ENCODE assay signal across 16 mouse cellular contexts in genomic region chr10:42910567-42910966, GRCm38 (mm10). TPM values are rescaled to one million over a fixed set of nuclear protein-coding genes. Genes with fewer than 3 reads are reported as not detected.
"Had no signal": no experiment of that assay in that cellular context is flagged by ENCODE, and none has a peak within 500 bp of the region (broad histone marks: within the 10 kb centered on the region; RNA-seq: fewer than 3 reads in every experiment).

No protein-coding gene starts in this region.

- H3K4me3 ChIP-seq: left cerebral cortex, adult 2 months; limb, embryonic 10.5 days; lung, embryonic 15.5 days; megakaryocyte, embryonic 14.5 days; midbrain, embryonic 15.5 days; neural tube, embryonic 12.5 days had no signal

- DNase-seq: kidney, adult 8-10 months; kidney, postnatal 25 days; lung, postnatal 14 days; retina, postnatal 1 day; right cerebral cortex, postnatal 4 days; spleen, adult 18-20 months; thymus, postnatal 14 days had no signal

- H3K9ac ChIP-seq: lung, embryonic 15.5 days; midbrain, embryonic 15.5 days; neural tube, embryonic 12.5 days had no signal

- H3K9me3 ChIP-seq: limb, embryonic 10.5 days; lung, embryonic 15.5 days; midbrain, embryonic 15.5 days; neural tube, embryonic 12.5 days had no signal

- H3K27ac ChIP-seq: left cerebral cortex, adult 2 months; limb, embryonic 10.5 days; lung, embryonic 15.5 days; macrophage; midbrain, embryonic 15.5 days; neural tube, embryonic 12.5 days had no signal

- H3K36me3 ChIP-seq: limb, embryonic 10.5 days; lung, embryonic 15.5 days; midbrain, embryonic 15.5 days; neural tube, embryonic 12.5 days had no signal

- H3K4me2 ChIP-seq: liver, embryonic 11.5 days; lung, embryonic 15.5 days; midbrain, embryonic 11.5 days; midbrain, embryonic 15.5 days; neural tube, embryonic 12.5 days had no signal

- ATAC-seq: midbrain, embryonic 15.5 days had no signal

- H3K4me1 ChIP-seq: lung, embryonic 15.5 days had no signal

- H3K27me3 ChIP-seq: lung, embryonic 15.5 days; midbrain, embryonic 15.5 days; neural tube, embryonic 12.5 days had no signal

RNA-seq across cellular contexts. Expression of gene Scml4, which starts 50.4 kb away (rescaled TPM):
- polyA plus RNA-seq: macrophage had no signal
